Mouse (Mus musculus) CH12.LX (cell line): ENCODE measurements around the gene Hecw1. TPM values are rescaled to one million over a fixed set of nuclear protein-coding genes. Genes with fewer than 3 reads are reported as not detected.

ENCODE experiments used
- DNase-seq: peaks from one replicate; pipeline ENCODE4 v3.0.0-alpha.2; 2013; ENCODE audit errors: extremely low read depth
- H3K27ac ChIP-seq: 2 replicates; pipeline ENCODE4 v1.5.1; 2012; ENCODE audit warnings: low read depth, mild to moderate bottlenecking, control low read depth, moderate library complexity; ENCODE audit not compliant: insufficient read depth
- H3K27me3 ChIP-seq: replicated peaks from 2 replicates; pipeline ENCODE3; 2012; ENCODE audit warnings: inconsistent platforms
- H3K36me3 ChIP-seq, 2 experiments: replicated peaks in 1 of 2; 2 replicates each; pipeline versions ENCODE3 to v1.6.1; 2012; ENCODE audit warnings: inconsistent platforms in 1 of 2, low read length in 1 of 2, mild to moderate bottlenecking in 1 of 2, mixed read lengths in 1 of 2, moderate library complexity in 1 of 2; ENCODE audit not compliant: control insufficient read depth in 1 of 2, insufficient read depth in 1 of 2
- H3K4me1 ChIP-seq, 2 experiments: 2 replicates each; pipeline ENCODE4 v1.6.1; 2012; ENCODE audit warnings: inconsistent platforms in 1 of 2, moderate library complexity in 1 of 2; ENCODE audit not compliant: insufficient read depth in 2 of 2, control insufficient read depth in 1 of 2
- H3K4me2 ChIP-seq: 2 replicates; pipeline ENCODE4 v1.6.1; 2012; ENCODE audit warnings: low read depth, mild to moderate bottlenecking, control low read depth; ENCODE audit not compliant: poor library complexity, insufficient read depth, severe bottlenecking
- H3K4me3 ChIP-seq, 3 experiments: fragments of 150-350 bp in 1 of 3; sonication (generic) in 1 of 3; replicated peaks in 1 of 3; 2 replicates each; pipeline versions ENCODE3 to v1.5.1; 2011 to 2012; ENCODE audit warnings: low read depth in 2 of 3, low read length in 2 of 3, mild to moderate bottlenecking in 2 of 3, moderate library complexity in 2 of 3, control low read depth in 1 of 3, improper control_type of control experiment in 1 of 3, inconsistent platforms in 1 of 3, mixed read lengths in 1 of 3; ENCODE audit not compliant: poor library complexity in 1 of 3
- H3K79me2 ChIP-seq: replicated peaks from 2 replicates; pipeline ENCODE4 v1.6.1; 2012; ENCODE audit warnings: mild to moderate bottlenecking, moderate library complexity; ENCODE audit not compliant: control insufficient read depth, poor library complexity, insufficient read depth, severe bottlenecking; ENCODE audit errors: extremely low read depth
- H3K9ac ChIP-seq: 2 replicates; pipeline ENCODE4 v1.6.1; 2012; ENCODE audit warnings: low read depth, mild to moderate bottlenecking, control low read depth, moderate library complexity; ENCODE audit not compliant: insufficient read depth
- H3K9me3 ChIP-seq: replicated peaks from 2 replicates; pipeline ENCODE3; 2012; ENCODE audit warnings: low read length, inconsistent platforms, mixed read lengths
- CHD2 ChIP-seq: IDR thresholded peaks from 2 replicates; pipeline ENCODE4 v1.6.1; 2011; ENCODE audit warnings: low read length, improper control_type of control experiment
- CTCF ChIP-seq, 2 experiments: IDR thresholded peaks in 1 of 2; conservative IDR thresholded peaks in 1 of 2; 2 replicates each; pipeline ENCODE4 v1.5.1; 2011 to 2012; ENCODE audit warnings: low read depth in 2 of 2, low read length in 2 of 2, improper control_type of control experiment in 1 of 2, inconsistent platforms in 1 of 2, mild to moderate bottlenecking in 1 of 2, moderate library complexity in 1 of 2
- E2F4 ChIP-seq: IDR thresholded peaks from 2 replicates; pipeline ENCODE4 v1.6.1; 2011; ENCODE audit warnings: low read depth, low read length, improper control_type of control experiment; ENCODE audit not compliant: insufficient replicate concordance
- ELF1 ChIP-seq: IDR thresholded peaks from 2 replicates; pipeline ENCODE4 v1.6.1; 2014; ENCODE audit warnings: low read depth, mild to moderate bottlenecking, inconsistent platforms, low read length, improper control_type of control experiment
- EP300 ChIP-seq: IDR thresholded peaks from 2 replicates; pipeline ENCODE4 v1.6.1; 2011; ENCODE audit warnings: low read length, improper control_type of control experiment
- ETS1 ChIP-seq: conservative IDR thresholded peaks from 2 replicates; pipeline ENCODE4 v1.6.1; 2012; ENCODE audit warnings: low read depth, mild to moderate bottlenecking, inconsistent platforms, low read length, improper control_type of control experiment, moderate library complexity
- IRF4 ChIP-seq: IDR thresholded peaks from 2 replicates; pipeline ENCODE4 v1.6.1; 2014; ENCODE audit warnings: low read depth, mild to moderate bottlenecking, inconsistent platforms, low read length, improper control_type of control experiment
- JUN ChIP-seq: IDR thresholded peaks from 2 replicates; pipeline ENCODE4 v1.6.1; 2011; ENCODE audit warnings: low read depth, mild to moderate bottlenecking, low read length, improper control_type of control experiment, moderate library complexity; ENCODE audit not compliant: insufficient read depth
- JUND ChIP-seq: conservative IDR thresholded peaks from 2 replicates; pipeline ENCODE4 v1.6.1; 2011; ENCODE audit warnings: low read depth, low read length, improper control_type of control experiment
- KAT2A ChIP-seq: IDR thresholded peaks from 2 replicates; pipeline ENCODE4 v1.6.1; 2012; ENCODE audit warnings: low read length, improper control_type of control experiment, inconsistent platforms; ENCODE audit not compliant: insufficient replicate concordance
- MAX ChIP-seq: IDR thresholded peaks from 2 replicates; pipeline ENCODE4 v1.6.1; 2011; ENCODE audit warnings: low read length, improper control_type of control experiment
- MAZ ChIP-seq: IDR thresholded peaks from 2 replicates; pipeline ENCODE4 v1.6.1; 2012; ENCODE audit warnings: low read depth, mild to moderate bottlenecking, inconsistent platforms, low read length, improper control_type of control experiment, moderate library complexity
- MEF2A ChIP-seq: IDR thresholded peaks from 2 replicates; pipeline ENCODE4 v1.6.1; 2014; ENCODE audit warnings: low read depth, mild to moderate bottlenecking, inconsistent platforms, low read length, improper control_type of control experiment, borderline replicate concordance
- MYC ChIP-seq: IDR thresholded peaks from 2 replicates; pipeline ENCODE4 v1.6.1; 2011; ENCODE audit warnings: low read depth, mild to moderate bottlenecking, improper control_type of control experiment, low read length
- NELFE ChIP-seq: IDR thresholded peaks from 2 replicates; pipeline ENCODE4 v1.6.1; 2011; ENCODE audit warnings: low read depth, low read length, improper control_type of control experiment
- NRF1 ChIP-seq: IDR thresholded peaks from 2 replicates; pipeline ENCODE4 v1.6.1; 2014; ENCODE audit warnings: low read depth, mild to moderate bottlenecking, inconsistent platforms, low read length, improper control_type of control experiment, moderate library complexity
- PAX5 ChIP-seq: IDR thresholded peaks from 2 replicates; pipeline ENCODE4 v1.6.1; 2012; ENCODE audit warnings: low read length, inconsistent platforms, mixed read lengths
- POLR2A ChIP-seq: IDR thresholded peaks from 2 replicates; pipeline ENCODE4 v1.6.1; 2011; ENCODE audit warnings: low read depth, mild to moderate bottlenecking, improper control_type of control experiment, low read length
- SIN3A ChIP-seq: IDR thresholded peaks from 2 replicates; pipeline ENCODE4 v1.6.1; 2012; ENCODE audit warnings: low read length, improper control_type of control experiment, inconsistent platforms
- SMC3 ChIP-seq: IDR thresholded peaks from 2 replicates; pipeline ENCODE4 v1.6.1; 2011; ENCODE audit warnings: low read depth, low read length, improper control_type of control experiment
- TBP ChIP-seq: conservative IDR thresholded peaks from 2 replicates; pipeline ENCODE4 v1.6.1; 2011; ENCODE audit warnings: low read depth, low read length, improper control_type of control experiment
- TCF12 ChIP-seq: IDR thresholded peaks from 2 replicates; pipeline ENCODE4 v1.6.1; 2014; ENCODE audit warnings: low read depth, mild to moderate bottlenecking, inconsistent platforms, low read length, improper control_type of control experiment
- USF2 ChIP-seq: conservative IDR thresholded peaks from 2 replicates; pipeline ENCODE4 v1.6.1; 2011; ENCODE audit warnings: low read depth, low read length, improper control_type of control experiment
- ZC3H11A ChIP-seq: IDR thresholded peaks from 2 replicates; pipeline ENCODE4 v1.6.1; 2012; ENCODE audit warnings: low read depth, mild to moderate bottlenecking, inconsistent platforms, low read length, improper control_type of control experiment
- ZKSCAN1 ChIP-seq: IDR thresholded peaks from 2 replicates; pipeline ENCODE4 v1.6.1; 2012; ENCODE audit warnings: low read depth, inconsistent platforms, low read length, improper control_type of control experiment, borderline replicate concordance
- ZMIZ1 ChIP-seq: IDR thresholded peaks from 2 replicates; pipeline ENCODE4 v1.6.1; 2012; ENCODE audit warnings: low read depth, mild to moderate bottlenecking, inconsistent platforms, low read length, improper control_type of control experiment
- ZNF384 ChIP-seq: IDR thresholded peaks from 2 replicates; pipeline ENCODE4 v1.6.1; 2012; ENCODE audit warnings: low read depth, low read length, improper control_type of control experiment, inconsistent platforms
- dilution Hi-C: fragments of 300-500 bp; cut with MboI; formaldehyde crosslinking; loops from 2 replicates; pipeline ENCODE4 v1.14.3; 2020; ENCODE audit warnings: low sequenced_read_pairs; ENCODE audit not compliant: extremely low pct_unique_long_range_greater_than_20kb, extremely low pct_ligation_motif_present
- in situ Hi-C: fragments of 300-500 bp; cut with MboI; formaldehyde crosslinking; loops from 3 replicates; pipeline ENCODE4 v1.14.3; 2019; ENCODE audit warnings: low sequenced_read_pairs, low pct_ligation_motif_present, low pct_unique_long_range_greater_than_20kb, mixed read lengths
- polyA plus RNA-seq: library from polyadenylated mRNA; unstranded; fragments of >175 nt; gene quantifications from 2 replicates; pipeline ENCODE4 v1.2.1, GENCODE M21; 2012; ENCODE audit warnings: low read depth; ENCODE audit not compliant: insufficient read length
- total RNA-seq, 2 experiments: library from RNA; depleted of rRNA; stranded (reverse); fragments of 300-350 nt in 1 of 2; fragments of >200 nt in 1 of 2; gene quantifications; 2 replicates each; pipeline ENCODE4 v1.2.3; 2012 to 2014

Hecw1 gene
- total and polyA plus RNA-seq, 3 experiments: not detected

- H3K36me3 ChIP-seq: no peaks in the 10 kb centered on the region
- no peaks in the 10 kb centered on the region; a peak in 1 of 4 replicates for H3K4me1 ChIP-seq
- no peaks in the 10 kb centered on the region for H3K9me3 ChIP-seq
- H3K79me2 ChIP-seq: no peaks in the 10 kb centered on the region
- no peak overlapping the region for H3K4me3 ChIP-seq
- TF ChIP-seq MYC (no peak), IRF4 (no peak), USF2 (no peak), ZC3H11A (no peak), MAZ (no peak), JUND (no peak), ELF1 (no peak), TCF12 (no peak), MAX (no peak), TBP (no peak), MEF2A (no peak), E2F4 (no peak), EP300 (no peak), NELFE (no peak), ZMIZ1 (no peak), JUN (no peak), SMC3 (no peak), SIN3A (no peak)
- dilution Hi-C loops (no loop called here), in situ Hi-C loops (no loop called here)
- no peaks in the 10 kb centered on the region for H3K27me3 ChIP-seq
- H3K27ac ChIP-seq: no peak overlapping the region
- H3K9ac ChIP-seq: no peak overlapping the region
- DNase-seq: no peak
- H3K4me2 ChIP-seq: no peak overlapping the region
These were observed 1.3 kb downstream of the Hecw1 start for GRCm38 (mm10) chr13:14521746-14522127.

- DNase-seq: no peak
- Histone ChIP-seq H3K4me2 (no peak overlapping the region), H3K79me2 (no peaks in the 10 kb centered on the region), H3K36me3 (no peaks in the 10 kb centered on the region), H3K4me1 (no peaks in the 10 kb centered on the region; a peak in 1 of 4 replicates), H3K9ac (no peak overlapping the region), H3K27ac (no peak overlapping the region), H3K9me3 (no peaks in the 10 kb centered on the region), H3K4me3 (no peak overlapping the region), H3K27me3 (no peaks in the 10 kb centered on the region)
- dilution Hi-C loops: no loop called here
- in situ Hi-C loops: no loop called here
- no peak for TF ChIP-seq CHD2
- no peak for TF ChIP-seq ZKSCAN1
- TF ChIP-seq IRF4: no peak
- TF ChIP-seq TBP: no peak
- no peak for TF ChIP-seq USF2
- no peak for TF ChIP-seq ETS1
- TF ChIP-seq NRF1: no peak
- TF ChIP-seq ZNF384: no peak
- TF ChIP-seq KAT2A: no peak
- no peak for TF ChIP-seq PAX5
- no peak for TF ChIP-seq CTCF (conservative IDR thresholded peaks at IDR 0.05 in 1 of 2, IDR thresholded peaks at IDR 0.05 in 1 of 2; ENCODE audit: low read depth in 2 of 2, low read length in 2 of 2)
- no peak for TF ChIP-seq JUND
- no peak for TF ChIP-seq POLR2A
- TF ChIP-seq E2F4: no peak
These were observed 3.4 kb downstream of the Hecw1 start for GRCm38 (mm10) chr13:14519605-14520004.
